Comparison of ENCODE assay signal across 1 mouse cellular context in genomic region chr19:46041933-46042475, GRCm38 (mm10).
TF ChIP-seq lines count a peak whose summit lies in the region.

No protein-coding gene starts in this region.

TF ChIP-seq in CH12.LX, 34 proteins besides CTCF, POLR2A, EP300 and RAD21 (continued from another document):
- TF ChIP-seq SMC3 (IDR thresholded peaks at IDR 0.05; ENCODE audit: low read depth, low read length) (no peak), JUN (IDR thresholded peaks at IDR 0.05; ENCODE audit: insufficient read depth, low read depth, low read length) (no peak), E2F4 (IDR thresholded peaks at IDR 0.05; ENCODE audit: insufficient replicate concordance, low read depth, low read length) (no peak), MAZ (IDR thresholded peaks at IDR 0.05; ENCODE audit: low read depth, low read length) (no peak), ETS1 (conservative IDR thresholded peaks at IDR 0.05; ENCODE audit: low read depth, low read length) (0 out of 2 replicates have a peak, but pooled peaks have one; percentile 29), ELF1 (IDR thresholded peaks at IDR 0.05; ENCODE audit: low read depth, low read length) (no peak), NRF1 (IDR thresholded peaks at IDR 0.05; ENCODE audit: low read depth, low read length) (no peak), JUND (conservative IDR thresholded peaks at IDR 0.05; ENCODE audit: low read depth, low read length) (no peak), BHLHE40 (IDR thresholded peaks at IDR 0.05; ENCODE audit: low read depth, low read length) (peak; percentile 91), ZC3H11A (IDR thresholded peaks at IDR 0.05; ENCODE audit: low read depth, low read length) (no peak), MAFK (IDR thresholded peaks at IDR 0.05; ENCODE audit: insufficient replicate concordance, low read length) (no peak), SIN3A (IDR thresholded peaks at IDR 0.05; ENCODE audit: low read length) (no peak; the same call in 1 of the 2 replicates), POLR2AphosphoS2 (IDR thresholded peaks at IDR 0.05; ENCODE audit: low read depth, low read length) (no peak), MYC (IDR thresholded peaks at IDR 0.05; ENCODE audit: low read depth, low read length) (no peak), ZMIZ1 (IDR thresholded peaks at IDR 0.05; ENCODE audit: low read depth, low read length) (no peak; the same call in 1 of the 2 replicates), RCOR1 (conservative IDR thresholded peaks at IDR 0.05; ENCODE audit: low read depth, low read length) (no peak), PAX5 (IDR thresholded peaks at IDR 0.05; ENCODE audit: low read length) (no peak)
